Mouse (Mus musculus) heart, postnatal 0 days (tissue): ENCODE measurements around the gene Ndrg3.

Source experiments
- CTCF ChIP-seq: IDR thresholded peaks from 2 replicates; pipeline ENCODE4 v1.5.1; 2016; ENCODE audit warnings: antibody characterized with exemption, control low read depth, low read depth
- EP300 ChIP-seq: IDR thresholded peaks from 2 replicates; pipeline ENCODE4 v1.6.1; 2016; ENCODE audit warnings: antibody characterized with exemption, low read depth

DNA sequence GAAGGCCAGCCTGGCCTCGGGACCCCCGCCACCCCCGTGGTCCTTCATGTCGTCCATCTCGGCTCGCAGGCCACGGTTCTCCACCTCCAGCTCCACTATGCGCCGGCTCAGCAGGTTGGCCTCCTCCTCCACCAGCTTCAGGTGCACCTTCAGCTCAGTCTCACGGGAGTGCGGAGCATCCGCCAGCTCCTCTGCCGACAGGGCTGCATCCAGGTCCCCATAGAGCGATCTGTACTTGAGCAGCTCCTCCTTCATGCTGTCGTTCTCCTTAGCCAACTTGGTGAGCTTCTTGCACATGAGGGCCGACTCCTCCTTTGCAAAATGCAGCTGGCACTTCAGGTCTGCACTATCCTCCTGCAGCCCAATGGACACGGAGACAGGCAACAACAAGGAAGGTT is 48.8 kb upstream of the Ndrg3 start:
- TF ChIP-seq CTCF = no peak
- no peak for TF ChIP-seq EP300
